Mouse (Mus musculus): ENCODE results near the gene Galnt16.

Gene Galnt16

DNA sequence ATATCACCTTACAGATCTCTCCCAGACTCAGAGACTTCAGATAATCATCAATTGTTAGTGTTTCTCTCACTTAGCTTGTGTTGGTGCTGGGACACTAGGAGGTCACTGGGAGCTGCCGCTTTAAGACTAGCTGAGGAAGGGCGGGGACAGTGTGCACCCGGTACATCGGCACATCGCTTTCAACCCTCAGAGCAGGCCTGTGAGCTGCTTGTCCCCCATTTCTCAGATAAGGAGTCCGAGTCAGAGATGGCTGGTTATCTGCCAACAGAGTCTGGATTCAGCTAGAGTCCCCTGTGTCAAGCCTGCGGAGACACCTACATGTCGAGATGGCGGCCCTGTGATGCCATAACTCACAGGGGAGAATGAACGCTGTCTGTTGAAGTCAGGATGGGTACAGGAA, 13.5 kb downstream of the Galnt16 start:
- no peak for DNase-seq

DNA sequence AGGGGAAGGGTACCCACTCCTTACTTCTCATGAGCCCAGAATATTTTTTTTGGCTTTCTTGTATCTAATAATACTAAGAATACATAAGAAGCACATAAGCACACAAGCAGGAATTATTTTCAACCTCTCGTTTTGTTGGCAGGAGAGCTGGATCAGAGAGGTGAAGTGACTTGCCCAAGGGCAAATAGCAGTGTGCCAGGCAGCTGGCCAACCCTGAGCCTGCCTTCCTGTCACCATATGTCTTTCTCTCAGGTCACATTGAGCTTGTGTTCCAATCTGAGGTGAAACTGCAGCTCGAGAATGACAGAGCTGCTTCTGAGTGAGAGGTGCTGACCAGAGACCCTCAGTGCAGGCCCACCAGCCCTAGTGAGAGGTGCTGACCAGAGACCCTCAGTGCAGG, 15.8 kb downstream of the Galnt16 start:
- DNase-seq = peak; percentile 63

DNA sequence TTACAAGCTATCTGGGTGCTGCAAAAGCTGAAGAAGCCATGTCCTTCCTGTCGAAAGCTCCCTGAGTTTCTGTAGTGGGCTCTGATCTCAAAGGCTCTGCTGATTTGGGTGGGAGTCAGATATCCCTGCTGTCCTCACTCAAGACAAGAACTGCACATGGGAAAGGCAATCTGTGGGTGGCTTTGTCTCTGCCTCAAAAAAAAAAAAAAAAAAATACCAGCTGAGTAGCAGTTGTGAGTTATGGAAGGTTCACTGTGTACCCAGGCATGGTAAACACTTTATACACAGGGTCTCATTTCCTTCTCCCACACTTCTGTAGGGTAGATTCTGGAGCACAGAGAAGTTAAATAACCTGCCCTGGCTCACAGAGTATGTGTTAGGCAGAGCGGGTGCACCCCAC, 19.2 kb downstream of the Galnt16 start:
- no peak for DNase-seq

DNA sequence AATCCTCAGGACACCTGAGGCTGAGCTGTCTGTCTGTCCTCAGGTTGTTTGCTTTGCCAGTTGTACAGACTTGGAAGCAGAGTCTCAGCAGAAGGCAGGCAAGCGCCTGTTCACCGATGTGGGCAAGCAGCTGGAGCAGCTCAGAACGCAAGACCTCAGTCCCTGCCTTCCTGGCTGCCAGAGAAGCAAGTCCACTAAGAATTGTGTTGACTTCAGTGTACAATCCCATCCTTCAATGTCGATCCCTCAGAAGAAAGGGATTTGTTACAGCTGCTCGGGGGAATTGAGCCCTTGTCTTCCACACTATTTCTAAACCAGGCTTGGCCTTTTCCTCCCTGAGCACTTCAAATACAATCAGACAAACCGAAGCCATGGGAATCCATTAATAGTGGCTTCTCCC, 20.2 kb downstream of the Galnt16 start:
- DNase-seq = no peak

DNA sequence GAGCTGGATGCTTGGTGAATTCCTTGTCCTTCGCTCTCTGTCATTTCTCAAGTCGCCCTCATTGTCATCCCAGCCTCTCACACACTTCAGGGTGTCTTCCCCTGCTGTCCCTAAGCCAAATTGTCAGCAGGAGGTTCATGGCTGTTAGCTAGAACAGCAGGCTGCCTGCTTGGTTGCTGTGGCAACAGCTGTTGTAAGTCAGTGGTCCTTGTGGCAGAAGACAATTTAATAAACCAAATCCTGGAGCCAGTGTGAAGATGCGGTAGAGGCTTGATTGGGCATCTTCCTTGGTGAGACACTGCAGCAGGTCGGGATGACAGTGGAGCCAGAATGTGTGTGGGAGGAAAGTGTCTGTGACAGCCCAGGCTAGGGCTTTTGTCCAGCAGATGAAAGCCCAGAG, 27.2 kb downstream of the Galnt16 start:
- peak; percentile 53 for DNase-seq

DNA sequence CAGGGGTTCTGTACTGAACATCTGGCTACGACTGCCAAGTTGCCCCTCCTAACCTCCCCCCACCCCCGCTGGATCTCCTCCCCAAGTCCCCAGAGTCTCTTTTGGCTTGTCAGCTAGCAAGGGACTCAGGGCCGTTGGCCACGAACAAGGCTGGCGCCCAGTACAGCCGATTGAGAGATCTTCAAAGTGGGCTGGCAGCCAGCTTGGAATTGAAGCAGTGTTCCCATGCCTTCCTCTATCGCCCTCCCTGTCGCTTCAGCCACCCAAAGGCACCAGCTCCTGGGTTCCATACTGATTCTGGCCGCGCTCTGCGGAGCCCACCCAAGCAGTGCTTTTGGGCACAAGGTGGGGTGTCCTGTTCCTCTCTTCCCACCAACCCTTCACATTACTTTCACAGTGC, 31.6 kb downstream of the Galnt16 start:
- no peak for DNase-seq

DNA sequence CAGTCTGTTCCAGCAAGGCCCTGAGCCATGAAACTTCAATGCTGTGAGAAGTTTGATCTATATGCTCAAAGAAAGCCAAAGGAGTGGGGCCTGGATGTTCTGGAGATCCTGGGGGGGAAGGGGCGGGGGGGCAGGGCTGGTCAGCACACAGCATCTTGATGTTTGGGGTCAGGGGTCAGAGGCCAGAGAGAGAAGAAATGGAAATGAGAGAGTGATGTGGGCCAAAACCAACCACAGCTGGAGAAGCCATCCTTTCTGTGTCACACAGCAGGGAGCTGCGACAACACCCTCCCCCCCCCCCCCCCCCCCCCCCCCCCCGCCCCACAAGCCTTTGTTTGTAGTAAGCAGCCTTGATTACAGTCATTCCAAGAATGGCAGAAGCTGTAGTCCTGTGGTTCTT, 35.1 kb downstream of the Galnt16 start:
- DNase-seq = no peak

DNA sequence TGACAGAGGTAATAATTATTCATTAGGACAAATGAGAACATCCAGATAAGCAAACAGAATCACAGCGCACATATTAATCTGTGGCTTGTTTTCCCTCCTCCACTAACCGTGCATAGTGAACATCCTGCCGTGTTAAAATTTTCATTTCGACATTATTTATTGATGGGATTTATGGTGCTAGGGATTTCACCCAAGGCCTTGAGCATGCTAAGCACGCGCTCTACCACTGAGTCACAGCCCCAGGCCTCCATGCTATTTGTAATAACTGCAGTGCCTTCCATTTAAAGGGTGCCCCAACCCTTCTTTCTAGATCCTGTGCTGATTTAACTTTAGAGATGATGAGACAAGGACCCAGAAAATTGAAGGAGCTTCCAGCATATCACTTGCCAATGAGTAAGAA, 36.2 kb downstream of the Galnt16 start:
- DNase-seq = no peak

DNA sequence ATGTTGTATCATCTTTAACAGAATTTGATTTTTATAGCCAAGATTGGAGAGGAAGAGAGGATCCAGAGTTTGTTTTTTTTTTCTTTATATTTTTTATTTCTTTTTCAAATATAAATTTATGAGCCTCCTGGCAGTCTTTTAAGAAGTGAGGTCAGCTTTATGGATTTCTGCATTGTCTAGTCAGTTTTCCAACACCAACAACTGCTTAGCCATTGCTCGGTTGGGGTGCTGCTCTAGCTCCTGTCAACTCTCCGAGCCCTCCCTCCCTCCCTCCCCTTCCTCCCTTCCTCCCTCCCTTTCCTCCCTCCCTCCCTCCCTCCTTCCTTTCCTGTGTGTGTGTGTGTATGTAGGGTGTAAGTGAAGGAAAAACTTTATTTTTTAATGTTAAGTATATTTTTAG, 43.8 kb downstream of the Galnt16 start:
- no peak for DNase-seq

DNA sequence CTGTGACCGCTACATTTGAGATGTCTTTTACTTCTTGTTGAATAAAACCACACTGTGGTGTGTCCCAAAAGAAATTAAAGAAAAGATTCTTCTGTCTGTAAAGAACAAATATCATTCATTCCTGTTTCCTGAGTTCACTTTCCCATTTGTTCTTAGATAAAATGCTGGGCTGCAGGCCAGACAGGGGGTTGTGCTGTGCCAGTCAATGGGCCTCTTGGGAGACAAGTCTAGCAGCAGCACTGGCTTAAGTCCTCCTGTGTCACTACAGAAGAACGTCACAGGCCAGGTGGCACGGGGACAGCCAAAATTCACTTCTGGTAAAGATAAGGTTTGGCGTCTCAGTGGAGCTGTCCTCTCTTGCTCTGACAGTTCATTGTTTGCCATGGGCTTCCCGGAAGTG, 44.7 kb downstream of the Galnt16 start:
- no peak for DNase-seq

DNA sequence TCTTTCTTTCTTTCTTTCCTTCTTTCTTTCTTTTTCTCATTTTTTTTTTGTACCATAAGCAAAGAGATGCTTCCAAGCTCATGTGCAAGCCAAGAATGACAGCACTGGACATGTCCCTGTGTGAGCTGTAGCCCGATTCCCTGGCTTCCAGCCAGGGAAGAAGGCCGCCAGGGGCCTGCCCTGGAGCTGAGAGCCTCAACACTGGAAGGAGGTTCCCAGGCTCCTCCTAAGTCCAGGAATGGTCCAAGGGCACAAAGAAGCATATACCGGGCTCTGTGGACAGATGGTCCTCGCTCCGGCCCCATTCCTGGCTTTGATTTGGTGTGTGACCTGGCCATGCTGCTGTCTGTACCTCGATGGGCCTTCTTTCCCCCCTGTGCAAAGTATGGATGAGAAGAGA, 46.9 kb downstream of the Galnt16 start:
- peak; percentile 50 for DNase-seq

DNA sequence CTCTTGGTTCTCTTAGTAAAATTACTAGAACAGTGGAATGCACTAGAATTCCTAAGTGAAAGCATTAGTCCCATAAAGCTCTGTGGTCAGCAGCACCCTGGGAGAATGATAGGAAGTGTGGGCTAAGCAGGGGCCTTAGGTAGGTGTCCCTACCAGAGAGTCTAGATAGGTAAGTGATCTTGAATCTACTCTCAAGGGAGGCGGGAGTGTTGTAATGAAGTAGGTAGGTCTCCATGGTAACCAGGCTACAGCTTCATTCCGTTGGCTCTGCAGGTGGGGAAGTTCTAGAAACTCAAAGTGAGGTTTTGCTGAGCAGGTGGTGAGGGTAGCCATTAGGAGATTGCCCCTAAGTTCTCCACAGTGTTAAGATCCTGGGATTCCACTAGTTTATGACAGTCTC, 47.7 kb downstream of the Galnt16 start:
- no peak for DNase-seq

DNA sequence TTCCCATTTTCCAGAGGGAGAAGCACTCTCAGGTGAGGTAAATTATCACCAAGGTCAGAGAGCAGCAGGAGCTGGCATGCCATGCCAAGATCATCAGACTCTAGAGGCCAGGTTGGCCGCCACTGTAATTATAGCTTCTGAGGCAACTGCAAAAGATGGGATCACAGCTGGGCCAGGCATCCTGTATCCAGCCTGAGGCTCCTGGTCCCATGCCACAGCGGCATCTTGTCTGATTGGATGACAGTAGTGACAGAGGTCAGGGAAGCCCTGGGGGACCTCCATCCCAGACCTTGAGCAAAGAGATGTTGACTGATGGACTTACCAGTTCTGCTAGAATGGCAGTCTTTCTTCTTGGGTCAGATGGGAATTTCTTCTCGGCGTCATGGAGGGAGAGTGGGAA, 48.4 kb downstream of the Galnt16 start:
- DNase-seq = peak; percentile 22

DNA sequence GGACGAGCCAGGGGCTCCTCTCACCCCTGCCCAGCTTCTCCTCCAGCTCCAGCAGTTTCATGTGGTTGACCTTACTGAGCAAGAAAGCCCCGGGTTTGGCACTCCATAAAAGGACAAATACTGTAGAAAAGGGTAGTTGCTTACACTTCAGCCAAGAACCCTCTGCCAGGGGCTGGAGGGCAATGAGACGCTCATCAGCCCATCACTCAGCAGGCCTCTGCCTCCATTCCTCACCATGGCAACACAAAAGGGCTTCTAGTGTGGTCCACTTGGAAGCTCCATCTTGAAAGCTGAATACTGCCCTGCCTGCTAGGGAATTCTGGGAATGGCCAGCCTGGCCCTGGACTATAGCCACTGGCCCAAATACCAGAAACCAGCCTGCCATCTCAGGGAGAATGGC, 49.3 kb downstream of the Galnt16 start:
- DNase-seq = peak; percentile 22

DNA sequence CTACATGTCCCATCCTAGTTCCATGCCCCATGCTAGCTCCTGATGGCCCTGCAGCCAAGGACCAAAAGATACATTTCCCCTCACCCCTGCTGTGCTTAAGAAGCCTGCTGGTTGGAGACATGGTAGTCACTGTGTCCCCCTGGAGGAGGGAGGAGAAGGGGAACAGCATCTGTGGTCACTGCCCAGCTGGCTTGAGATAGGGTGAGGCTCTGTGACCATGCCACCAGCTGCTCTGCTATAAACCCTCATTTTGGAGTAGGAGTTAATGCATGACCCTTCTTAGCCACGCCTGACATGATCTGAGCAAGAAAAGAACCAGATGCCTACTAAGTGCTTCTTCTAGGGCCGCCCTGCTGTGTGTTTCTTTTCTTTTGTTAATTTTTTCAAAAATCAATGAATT, 51.5 kb downstream of the Galnt16 start:
- DNase-seq = no peak

DNA sequence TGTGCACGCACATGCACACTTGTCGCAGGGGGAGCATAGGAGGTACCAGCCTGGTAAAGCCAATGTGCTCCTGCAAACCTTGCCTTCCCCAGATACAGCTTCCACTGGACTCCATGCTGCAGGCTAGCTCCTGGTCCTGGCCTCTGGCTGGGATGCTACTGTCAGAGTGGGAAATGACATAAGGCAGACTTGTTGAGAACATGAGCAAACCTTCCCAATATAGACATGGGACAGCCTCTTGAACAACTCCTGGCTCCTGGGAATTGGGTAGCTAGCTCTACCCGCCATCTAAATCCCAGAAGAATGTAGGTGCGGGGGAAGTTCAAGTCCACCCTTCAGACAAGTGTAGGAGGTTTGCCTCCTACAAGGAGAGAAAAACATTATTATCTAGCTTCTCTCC, 56.2 kb downstream of the Galnt16 start:
- no peak for DNase-seq

DNA sequence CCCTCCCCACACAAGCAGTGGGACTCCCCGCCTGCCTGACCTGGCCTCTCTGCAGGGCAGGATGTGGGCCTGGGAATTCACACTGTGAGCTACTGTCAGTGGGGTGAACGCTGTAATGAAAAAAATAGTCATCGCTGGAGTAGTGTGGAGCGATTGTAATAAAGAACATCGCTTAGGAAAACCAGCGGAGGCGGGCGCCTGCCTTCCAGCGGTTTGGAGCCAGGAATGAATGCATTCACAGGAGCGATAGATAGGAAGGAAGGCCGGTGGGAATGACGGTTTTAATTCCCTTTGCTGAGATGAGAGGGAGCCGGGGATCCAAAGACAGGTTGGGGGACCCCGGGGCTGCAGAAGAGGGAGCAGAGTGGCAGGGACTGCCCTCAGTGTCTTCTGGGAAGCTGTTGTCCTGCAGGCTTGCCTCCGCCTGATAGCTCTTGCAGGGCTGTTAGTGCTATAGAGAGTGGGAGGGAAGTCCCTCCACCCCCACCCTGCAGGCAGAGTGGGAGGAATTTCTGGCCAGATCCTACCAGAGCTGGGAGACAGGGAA, 56.8 kb downstream of the Galnt16 start:
- no peak for DNase-seq

DNA sequence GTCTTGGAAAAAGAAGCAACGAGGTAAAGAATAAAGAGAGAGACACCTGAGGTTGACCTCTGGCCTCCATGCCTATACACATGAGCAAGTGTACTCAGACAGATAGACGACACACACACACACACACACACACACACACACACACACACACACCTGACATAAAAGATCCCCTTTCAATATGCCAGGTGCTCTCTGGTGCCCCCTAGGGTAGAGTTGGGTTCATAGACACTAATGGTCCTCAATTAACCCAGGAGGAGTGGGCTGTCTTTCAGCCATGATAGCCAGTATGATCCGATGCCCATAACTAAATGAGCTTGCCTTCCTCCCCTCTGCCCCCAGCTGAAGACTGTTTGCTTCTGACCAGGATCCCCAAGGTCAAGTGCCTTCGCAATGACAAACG, 59.0 kb downstream of the Galnt16 start:
- DNase-seq = peak; percentile 46

DNA sequence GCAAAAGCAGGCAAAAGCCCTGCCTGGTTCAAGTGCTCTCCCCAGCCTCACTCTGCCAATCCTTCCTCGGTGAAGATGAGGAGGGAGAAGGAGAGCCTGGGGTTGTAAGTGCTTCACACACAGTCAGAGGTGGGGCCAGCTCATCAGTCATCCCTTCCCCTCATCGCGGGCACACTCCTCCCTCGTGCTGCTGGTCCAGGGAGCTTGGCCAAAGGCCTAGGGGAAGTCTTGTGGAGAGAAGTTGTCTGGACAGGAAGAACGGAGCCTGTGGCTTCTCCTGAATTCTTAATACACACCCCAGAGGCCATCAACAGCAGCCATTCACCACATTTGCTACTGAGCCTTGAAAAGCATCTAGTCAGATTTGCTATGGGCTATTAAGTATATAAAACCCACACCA, 63.3 kb downstream of the Galnt16 start:
- no peak for DNase-seq

DNA sequence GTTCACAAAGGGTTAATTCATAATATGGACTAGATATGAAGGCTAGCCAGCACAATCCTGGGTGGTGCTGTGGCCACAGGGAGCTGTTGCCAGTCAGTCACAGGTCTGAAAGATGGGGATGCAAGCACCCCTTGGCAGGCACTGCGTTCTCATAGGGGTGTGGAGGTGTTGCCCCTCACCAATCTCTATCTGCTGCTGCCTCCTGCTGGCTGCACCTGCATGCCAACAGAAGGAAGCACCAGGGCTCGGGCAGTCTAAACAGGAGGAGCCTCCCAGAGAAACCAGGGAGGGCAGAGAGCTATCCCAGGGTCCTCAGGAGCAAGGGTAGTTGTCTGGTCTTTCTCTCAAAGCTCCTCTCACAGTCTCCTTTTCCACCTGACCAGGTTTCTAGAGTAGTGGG, 66.9 kb downstream of the Galnt16 start:
- no peak for DNase-seq

DNA sequence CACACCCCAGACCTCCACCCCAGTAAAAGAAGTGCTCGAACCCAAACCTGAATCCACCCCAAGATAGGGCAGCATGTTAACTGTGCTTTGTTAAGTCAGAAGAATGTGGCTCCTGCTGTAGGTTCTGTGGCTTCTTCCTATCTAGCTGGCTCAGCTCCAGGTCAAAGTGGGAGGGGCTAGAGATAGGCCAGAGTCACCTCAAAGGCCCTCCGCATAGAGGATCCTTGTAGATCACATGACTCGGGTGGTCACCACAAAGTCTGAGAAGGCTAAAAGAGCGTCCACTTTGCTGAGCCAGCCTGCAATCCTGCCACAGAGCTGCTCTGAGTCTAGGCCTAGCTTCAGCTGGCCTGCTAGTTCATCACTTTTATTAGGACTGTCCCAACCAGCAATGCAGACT, 76.1 kb downstream of the Galnt16 start:
- no peak for DNase-seq

DNA sequence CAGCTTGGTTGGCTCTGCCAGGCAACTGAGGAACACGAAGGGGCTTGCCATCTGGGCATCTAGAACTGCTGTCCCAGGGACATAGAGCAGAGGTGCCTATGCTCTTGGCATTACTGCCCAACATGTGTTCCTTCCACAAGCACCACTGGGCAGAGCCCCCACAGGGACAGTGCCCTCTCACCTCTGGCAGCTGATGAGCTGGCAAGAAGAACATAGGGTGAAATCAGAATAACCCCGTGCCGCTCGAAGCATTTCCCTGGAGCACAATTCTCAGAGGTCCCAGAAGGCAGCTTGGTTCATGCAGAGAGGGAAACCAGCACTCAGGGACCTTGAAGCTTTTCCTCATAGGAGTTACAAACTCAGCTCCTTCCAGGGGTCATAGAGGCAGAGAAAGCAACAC, 76.7 kb downstream of the Galnt16 start:
- DNase-seq = no peak

DNA sequence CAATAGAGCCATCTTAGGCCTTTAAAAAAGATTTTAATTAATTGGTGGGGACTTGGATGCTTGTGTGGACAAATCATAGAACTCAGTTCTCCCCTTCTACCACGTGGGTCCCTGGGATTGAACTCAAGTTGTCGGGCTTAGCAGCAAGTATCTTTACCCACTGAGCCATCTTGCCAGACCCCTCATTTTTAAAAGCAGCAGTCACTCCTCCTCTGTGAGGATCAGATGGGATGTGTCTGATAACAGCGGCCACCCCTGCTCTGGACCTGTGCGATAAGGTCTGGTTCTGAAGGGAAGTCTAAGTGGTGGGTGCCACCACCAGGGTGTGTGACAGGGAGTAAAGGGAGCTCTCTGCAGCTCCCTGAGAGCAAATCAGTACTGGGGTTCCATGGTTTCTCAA, 77.5 kb downstream of the Galnt16 start:
- DNase-seq = no peak

DNA sequence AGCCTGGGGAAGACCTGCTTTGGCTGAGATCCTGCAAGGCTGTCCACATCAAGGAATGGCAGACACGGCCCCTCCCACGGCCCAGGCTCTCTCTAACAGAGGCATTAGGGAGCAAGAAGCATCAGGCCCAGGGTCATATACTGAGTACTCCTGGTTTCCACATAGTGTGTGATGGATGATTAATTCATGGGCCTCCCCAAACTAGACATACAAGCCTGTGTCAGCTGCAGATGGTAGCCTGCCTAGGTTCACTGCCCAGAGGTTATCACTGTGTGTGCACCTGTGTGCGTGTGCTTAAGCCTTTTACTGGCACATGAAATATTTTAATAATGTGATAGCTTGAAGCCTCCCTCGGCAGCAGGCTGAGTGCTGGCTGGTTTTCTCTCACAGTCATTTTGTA, 77.9 kb downstream of the Galnt16 start:
- no peak for DNase-seq

DNA sequence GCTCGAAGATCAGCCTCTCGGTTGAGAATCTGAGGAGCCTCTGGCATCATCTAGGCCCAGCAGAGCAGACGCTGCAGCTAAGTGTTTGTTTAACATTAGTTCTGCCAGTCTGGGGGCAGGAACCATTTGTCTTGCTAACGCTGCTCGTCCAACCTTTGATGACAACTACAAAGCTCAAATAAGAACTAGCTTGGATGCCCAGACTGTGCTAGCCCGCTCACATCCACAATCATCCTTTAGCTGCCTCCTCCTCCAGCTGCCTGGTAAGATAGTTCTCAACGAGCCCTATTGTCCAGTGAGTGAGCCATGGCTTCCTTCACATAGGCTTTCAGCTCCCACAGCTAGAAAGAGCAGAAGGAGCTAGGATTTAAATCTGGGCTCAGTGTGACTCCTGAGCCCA, 80.2 kb downstream of the Galnt16 start:
- no peak for DNase-seq

DNA sequence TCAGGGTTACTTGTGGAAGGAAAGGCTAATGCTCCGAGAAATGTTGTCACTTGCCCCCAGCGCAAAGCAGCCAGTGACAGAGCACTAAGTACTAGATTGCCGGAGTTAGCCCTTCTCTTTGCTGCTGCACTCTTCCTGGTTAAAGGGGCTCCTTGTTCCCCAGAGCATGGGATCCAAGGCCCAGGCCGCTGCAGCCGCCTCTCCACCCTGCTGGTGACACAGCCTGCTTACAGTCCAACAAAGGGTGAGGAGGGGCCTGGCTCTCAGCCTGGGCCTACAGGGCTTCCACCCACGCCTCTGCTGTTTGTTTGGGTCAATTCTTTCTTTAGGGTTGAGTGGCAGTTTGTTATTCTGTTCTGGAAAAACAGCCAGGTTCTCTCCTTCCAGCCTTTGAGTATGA, 80.7 kb downstream of the Galnt16 start:
- peak; percentile 26 for DNase-seq

Measured in cerebellum, adult 9-10 months (tissue).